Mouse (Mus musculus) limb, embryonic 12.5 days (tissue): ENCODE data around the gene Nedd1. TPM values are rescaled to one million over a fixed set of nuclear protein-coding genes. Genes with fewer than 3 reads are reported as not detected.

Experiments used
- ATAC-seq: fragments of 200-750 bp; cut with Nextera tagmentation; 2 replicates; pipeline ENCODE4 v1.8.0; 2017; ENCODE audit warnings: low read depth, moderate TSS enrichment; ENCODE audit not compliant: insufficient number of reproducible peaks, insufficient read depth, low FRiP score, low TSS enrichment
- H3K27ac ChIP-seq: fragments of 300-500 bp; sonication (generic); 2 replicates; pipeline ENCODE4 v1.5.1; 2016; ENCODE audit warnings: mild to moderate bottlenecking, moderate library complexity
- H3K27me3 ChIP-seq: fragments of 300-500 bp; sonication (generic); 2 replicates; pipeline ENCODE4 v1.6.1; 2016; ENCODE audit warnings: mild to moderate bottlenecking, moderate library complexity
- H3K36me3 ChIP-seq: fragments of 300-500 bp; sonication (generic); 2 replicates; pipeline ENCODE4 v1.6.1; 2016; ENCODE audit warnings: mild to moderate bottlenecking, moderate library complexity
- H3K4me1 ChIP-seq: fragments of 300-500 bp; sonication (generic); replicated peaks from 2 replicates; pipeline ENCODE4 v1.6.1; 2016
- H3K4me2 ChIP-seq: fragments of 300-500 bp; sonication (generic); 2 replicates; pipeline ENCODE4 v1.6.1; 2016; ENCODE audit warnings: mild to moderate bottlenecking, moderate library complexity
- H3K4me3 ChIP-seq: fragments of 300-500 bp; sonication (generic); replicated peaks from 2 replicates; pipeline ENCODE4 v1.5.1; 2016; ENCODE audit warnings: mild to moderate bottlenecking
- H3K9ac ChIP-seq: fragments of 300-500 bp; sonication (generic); replicated peaks from 2 replicates; pipeline ENCODE4 v1.6.1; 2016; ENCODE audit warnings: mild to moderate bottlenecking, moderate library complexity
- H3K9me3 ChIP-seq: fragments of 300-500 bp; sonication (generic); 2 replicates; pipeline ENCODE4 v1.6.1; 2016; ENCODE audit warnings: mild to moderate bottlenecking, moderate library complexity
- WGBS: fragments of 180-500 bp; shearing (Covaris S2); methylation state at CpG from one replicate; pipeline ENCODE4 v1.1.7; 2016; 5-methylcytosine and 5-hydroxymethylcytosine counted together
- polyA plus RNA-seq: library from polyadenylated mRNA; unstranded; fragments of >200 nt; fragmentation: Nextera tagmentation; extraction: Ambion mirVana; gene quantifications from 2 replicates; pipeline ENCODE4 v1.2.1, GENCODE M21; 2016

The Nedd1 gene
- polyA plus RNA-seq, 1 experiment from 2014 or later, result 53.3 TPM

GRCm38 (mm10) chr10:92651266-92651665, 71.0 kb downstream of the Nedd1 start:
- Histone ChIP-seq H3K4me2 (no peak overlapping the region), H3K27ac (no peak overlapping the region), H3K27me3 (no peaks in the 10 kb centered on the region), H3K4me3 (no peak overlapping the region), H3K9ac (no peak overlapping the region), H3K36me3 (no peaks in the 10 kb centered on the region), H3K9me3 (no peaks in the 10 kb centered on the region), H3K4me1 (peaks cover 5% of the 10 kb centered on the region)
- 90% methylated on average over 3 of the region's 3 CpGs for WGBS
- ATAC-seq, result no peak

- no peak for ATAC-seq
- no peak overlapping the region for H3K4me2 ChIP-seq
- 85% methylated on average over 8 of the region's 8 CpGs for WGBS
- H3K4me3 ChIP-seq, result no peak overlapping the region
- H3K4me1 ChIP-seq, result peaks cover 5% of the 10 kb centered on the region
- H3K27ac ChIP-seq, result no peak overlapping the region
- H3K27me3 ChIP-seq, result no peaks in the 10 kb centered on the region
- H3K9me3 ChIP-seq, result no peaks in the 10 kb centered on the region
- H3K36me3 ChIP-seq, result no peaks in the 10 kb centered on the region
- H3K9ac ChIP-seq, result no peak overlapping the region
These were observed 73.1 kb downstream of the Nedd1 start for GRCm38 (mm10) chr10:92649096-92649495.

GRCm38 (mm10) chr10:92647691-92648090, 74.5 kb downstream of the Nedd1 start:
- H3K4me3 ChIP-seq, result no peak overlapping the region
- 84% methylated on average over 2 of the region's 2 CpGs for WGBS

GRCm38 (mm10) chr10:92643995-92644394, 78.2 kb downstream of the Nedd1 start:
- Histone ChIP-seq H3K9me3 (no peaks in the 10 kb centered on the region), H3K4me2 (no peak overlapping the region), H3K27me3 (no peaks in the 10 kb centered on the region), H3K36me3 (no peaks in the 10 kb centered on the region), H3K4me1 (peaks cover 9% of the 10 kb centered on the region), H3K4me3 (no peak overlapping the region), H3K27ac (no peak overlapping the region), H3K9ac (no peak overlapping the region)
- WGBS, result 72% methylated on average over 8 of the region's 8 CpGs
- ATAC-seq, result no peak

More at GRCm38 (mm10) chr10:92647691-92648090, 74.5 kb downstream of the Nedd1 start:
- H3K9me3 ChIP-seq, result no peaks in the 10 kb centered on the region
- no peak overlapping the region for H3K27ac ChIP-seq
- peaks cover 5% of the 10 kb centered on the region for H3K4me1 ChIP-seq
- H3K9ac ChIP-seq, result no peak overlapping the region
- no peak for ATAC-seq
- no peaks in the 10 kb centered on the region for H3K27me3 ChIP-seq
- no peaks in the 10 kb centered on the region for H3K36me3 ChIP-seq
- H3K4me2 ChIP-seq, result no peak overlapping the region

- Histone ChIP-seq H3K4me3 (no peak overlapping the region), H3K4me1 (peaks cover 9% of the 10 kb centered on the region), H3K27ac (no peak overlapping the region), H3K4me2 (no peak overlapping the region), H3K9me3 (0 out of 2 replicates have a peak, but pooled peaks cover 9% of the 10 kb centered on the region), H3K9ac (no peak overlapping the region), H3K27me3 (no peaks in the 10 kb centered on the region), H3K36me3 (no peaks in the 10 kb centered on the region)
- no peak for ATAC-seq
These were observed 81.2 kb downstream of the Nedd1 start for GRCm38 (mm10) chr10:92641032-92641431.
